In the genomic region with DNA sequence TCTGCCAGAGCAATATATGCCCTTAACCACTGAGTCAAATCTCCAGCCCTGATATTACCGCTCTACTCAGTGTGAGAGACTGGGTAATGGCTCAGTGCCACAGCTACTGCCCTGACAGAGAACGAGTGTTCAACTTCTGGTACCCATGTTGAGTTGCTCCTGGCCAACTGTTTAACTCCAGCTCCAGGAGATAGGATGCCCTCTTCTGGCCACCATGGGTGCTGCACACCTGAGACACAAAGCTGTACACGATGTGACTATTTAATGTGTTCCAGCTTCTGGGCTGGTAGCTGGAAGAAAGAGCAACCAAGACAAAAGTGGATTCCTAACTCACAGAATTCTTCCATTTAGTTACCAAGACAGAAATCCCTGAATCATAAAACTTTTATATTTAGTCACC, we compare ENCODE assay signal across 9 mouse cellular contexts. TPM values are rescaled to one million over a fixed set of nuclear protein-coding genes. Genes with fewer than 3 reads are reported as not detected.
DNase-seq lines count a peak whose midpoint lies in the region; ATAC-seq and TF ChIP-seq lines count a peak whose summit lies in the region.
"Had no signal": no experiment of that assay in that cellular context is flagged by ENCODE, and none has a peak within 500 bp of the region (broad histone marks: within the 10 kb centered on the region; RNA-seq: fewer than 3 reads in every experiment).

No protein-coding gene starts in this region.

- no peak overlapping the region for H3K4me2 ChIP-seq in heart, postnatal 0 days (ENCODE audit: low read depth, low read length)
- no peak overlapping the region for H3K4me2 ChIP-seq in heart, embryonic 11.5 days
- H3K4me2 ChIP-seq in forebrain, embryonic 13.5 days, result no peak overlapping the region

- H3K27ac ChIP-seq in heart, postnatal 0 days (ENCODE audit: low read depth), result no peak overlapping the region
- no peak overlapping the region for H3K27ac ChIP-seq in heart, embryonic 11.5 days (ENCODE audit: low read depth, low read length)
- no peak overlapping the region for H3K27ac ChIP-seq in cortical plate, adult 2 months (ENCODE audit: insufficient read depth, low read length)
- H3K27ac ChIP-seq in forebrain, embryonic 13.5 days, result no peak overlapping the region

- ATAC-seq in heart, postnatal 0 days (ENCODE audit: insufficient read depth, low read depth), result no peak
- ATAC-seq in heart, embryonic 11.5 days (replicated peaks; ENCODE audit: insufficient number of reproducible peaks, low FRiP score, low TSS enrichment), result no peak
- ATAC-seq in CD4-positive, CD25-positive, alpha-beta regulatory T cell, adult 4 months, result peak; percentile 20
- ATAC-seq in forebrain, embryonic 13.5 days, result no peak

- TF ChIP-seq EP300 in heart, postnatal 0 days (IDR thresholded peaks at IDR 0.05; ENCODE audit: low read depth), result no peak

- peaks cover 3% of the 10 kb centered on the region; the same call in 1 of the 2 replicates for H3K4me1 ChIP-seq in heart, postnatal 0 days (ENCODE audit: control insufficient read depth, insufficient read depth)
- H3K4me1 ChIP-seq in heart, embryonic 11.5 days (ENCODE audit: control insufficient read depth, insufficient read depth, low read length), result 0 out of 2 replicates have a peak, but pooled peaks cover 2% of the 10 kb centered on the region
- H3K4me1 ChIP-seq in cortical plate, adult 2 months (ENCODE audit: control insufficient read depth, insufficient read depth, low read length), result no peaks in the 10 kb centered on the region; the same call in 1 of the 2 replicates
- peaks cover 11% of the 10 kb centered on the region for H3K4me1 ChIP-seq in forebrain, embryonic 13.5 days

- no peak for DNase-seq in heart, postnatal 0 days (ENCODE audit: low spot score)
- peak; percentile 80 for DNase-seq in naive thymus-derived CD4-positive, alpha-beta T cell, adult 2 months (ENCODE audit: low read depth)
- DNase-seq in heart, adult 8-10 months (ENCODE audit: low spot score), result no peak
- DNase-seq in right cerebral cortex, postnatal 10 days (ENCODE audit: low spot score in 2 of 2), result no peak

- no peak overlapping the region for H3K9ac ChIP-seq in heart, postnatal 0 days (replicated peaks; ENCODE audit: low read depth, low read length)
- H3K9ac ChIP-seq in heart, embryonic 11.5 days (ENCODE audit: low read depth, low read length), result no peak overlapping the region
- no peak overlapping the region for H3K9ac ChIP-seq in forebrain, embryonic 13.5 days

- no peaks in the 10 kb centered on the region for H3K9me3 ChIP-seq in heart, postnatal 0 days (replicated peaks; ENCODE audit: control insufficient read depth, low read length)
- no peaks in the 10 kb centered on the region for H3K9me3 ChIP-seq in heart, embryonic 11.5 days (replicated peaks; ENCODE audit: control insufficient read depth, low read length)
- no peaks in the 10 kb centered on the region for H3K9me3 ChIP-seq in forebrain, embryonic 13.5 days (replicated peaks)

- TF ChIP-seq POLR2A in cortical plate, adult 2 months (IDR thresholded peaks at IDR 0.05; ENCODE audit: extremely low read depth, insufficient read depth, low read length), result no peak

- peak; percentile 9; the same call in 1 of the 2 replicates for TF ChIP-seq CTCF in heart, postnatal 0 days (IDR thresholded peaks at IDR 0.05; ENCODE audit: low read depth)
- 0 out of 2 replicates have a peak, but pooled peaks have one; percentile 21 for TF ChIP-seq CTCF in cortical plate, adult 2 months (IDR thresholded peaks at IDR 0.05; ENCODE audit: extremely low read depth, insufficient read depth, low read length)

- 88% methylated on average over 3 of the region's 3 CpGs for WGBS in heart, postnatal 0 days
- 90% methylated on average over 3 of the region's 3 CpGs for WGBS in heart, embryonic 11.5 days (ENCODE audit: insufficient replicate concordance)
- 89% methylated on average over 3 of the region's 3 CpGs for WGBS in forebrain, embryonic 13.5 days

- no peaks in the 10 kb centered on the region for H3K27me3 ChIP-seq in heart, postnatal 0 days (ENCODE audit: control insufficient read depth, insufficient read depth, low read length)
- H3K27me3 ChIP-seq in heart, embryonic 11.5 days (ENCODE audit: control insufficient read depth, insufficient read depth, low read length), result no peaks in the 10 kb centered on the region
- H3K27me3 ChIP-seq in forebrain, embryonic 13.5 days, result no peaks in the 10 kb centered on the region

- H3K36me3 ChIP-seq in heart, postnatal 0 days (replicated peaks; ENCODE audit: control insufficient read depth, insufficient read depth, low read length), result peaks cover 3% of the 10 kb centered on the region
- H3K36me3 ChIP-seq in heart, embryonic 11.5 days (ENCODE audit: control insufficient read depth, insufficient read depth, low read length), result peaks cover 2% of the 10 kb centered on the region; the same call in 1 of the 2 replicates
- peaks cover 11% of the 10 kb centered on the region for H3K36me3 ChIP-seq in forebrain, embryonic 13.5 days (ENCODE audit: poor library complexity, severe bottlenecking)

- no peak overlapping the region for H3K4me3 ChIP-seq in heart, postnatal 0 days (ENCODE audit: low read depth, low read length)
- no peak overlapping the region for H3K4me3 ChIP-seq in heart, embryonic 11.5 days (ENCODE audit: low read depth, low read length)
- no peak overlapping the region for H3K4me3 ChIP-seq in cortical plate, adult 2 months (ENCODE audit: insufficient read depth, low read length)
- no peak overlapping the region for H3K4me3 ChIP-seq in forebrain, embryonic 13.5 days

RNA-seq across cellular contexts. Expression of gene Cklf, which starts 2.4 kb away (rescaled TPM):
- 1.7 and 11.5 TPM in 2 replicates for total RNA-seq in heart, postnatal 0 days (2014; rRNA removed; ENCODE audit: low replicate concordance)
- 13.3 and 15.0 TPM in 2 replicates for polyA plus RNA-seq in heart, postnatal 0 days (2015; fragmentation: Nextera tagmentation; extraction: Ambion mirVana)
- polyA plus RNA-seq in heart, embryonic 11.5 days (2014; fragmentation: Nextera tagmentation; extraction: Ambion mirVana), result 27.0 and 30.0 TPM in 2 replicates
- polyA plus RNA-seq in CD4-positive, CD25-positive, alpha-beta regulatory T cell, adult 4 months (2017; shearing (Covaris generic)), result 10 to 100 TPM; 99.5 TPM
- 11.4 and 12.4 TPM in 2 replicates for polyA plus RNA-seq in cortical plate, adult 2 months (2012; rRNA removed)
- 1 to 10 TPM; 3.1 to 4.6 (median 4.2) TPM for total RNA-seq in heart, adult 8-10 months (2022)
- 41.3 and 44.1 TPM in 2 replicates for polyA plus RNA-seq in forebrain, embryonic 13.5 days (2015; fragmentation: Nextera tagmentation; extraction: Ambion mirVana)

RNA-seq across cellular contexts. Expression of gene Tk2, which starts 4.7 kb away (rescaled TPM):
- total RNA-seq in heart, postnatal 0 days (2014; rRNA removed; ENCODE audit: low replicate concordance), result 6.3 and 10.7 TPM in 2 replicates
- 7.7 and 9.9 TPM in 2 replicates for polyA plus RNA-seq in heart, postnatal 0 days (2015; fragmentation: Nextera tagmentation; extraction: Ambion mirVana)
- polyA plus RNA-seq in heart, embryonic 11.5 days (2014; fragmentation: Nextera tagmentation; extraction: Ambion mirVana), result 11.9 and 14.1 TPM in 2 replicates
- polyA plus RNA-seq in CD4-positive, CD25-positive, alpha-beta regulatory T cell, adult 4 months (2017; shearing (Covaris generic)), result 10 to 100 TPM; 41.8 to 62.5 TPM
- 46.7 and 48.6 TPM in 2 replicates for polyA plus RNA-seq in cortical plate, adult 2 months (2012; rRNA removed)
- total RNA-seq in heart, adult 8-10 months (2022), result 10 to 100 TPM in 1 of 4 experiments, 1 to 10 TPM in 3; 6.5 to 10.4 (median 9.3) TPM
- 39.1 and 41.1 TPM in 2 replicates for polyA plus RNA-seq in forebrain, embryonic 13.5 days (2015; fragmentation: Nextera tagmentation; extraction: Ambion mirVana)

RNA-seq across cellular contexts. Expression of gene Cmtm2a, which starts 40.0 kb away (rescaled TPM):
- not detected in 2 replicates for total RNA-seq in heart, postnatal 0 days (2014; rRNA removed; ENCODE audit: low replicate concordance)
- not detected in 2 replicates for polyA plus RNA-seq in heart, postnatal 0 days (2015; fragmentation: Nextera tagmentation; extraction: Ambion mirVana)
- polyA plus RNA-seq in heart, embryonic 11.5 days (2014; fragmentation: Nextera tagmentation; extraction: Ambion mirVana), result not detected in 2 replicates
- under 1 TPM in 1 of 2 experiments, not detected in 1; 0.54 TPM for polyA plus RNA-seq in CD4-positive, CD25-positive, alpha-beta regulatory T cell, adult 4 months (2017; shearing (Covaris generic))
- polyA plus RNA-seq in cortical plate, adult 2 months (2012; rRNA removed), result not detected in 2 replicates
- total RNA-seq in heart, adult 8-10 months (2022), result not detected
- not detected in 2 replicates for polyA plus RNA-seq in forebrain, embryonic 13.5 days (2015; fragmentation: Nextera tagmentation; extraction: Ambion mirVana)
- total RNA-seq: hematopoietic stem cell, adult 5-6 weeks had no signal

RNA-seq across cellular contexts. Expression of gene Gm45711, which starts 56.9 kb away (rescaled TPM):
- not detected in 2 replicates for total RNA-seq in heart, postnatal 0 days (2014; rRNA removed; ENCODE audit: low replicate concordance)
- not detected in 2 replicates for polyA plus RNA-seq in heart, postnatal 0 days (2015; fragmentation: Nextera tagmentation; extraction: Ambion mirVana)
- polyA plus RNA-seq in heart, embryonic 11.5 days (2014; fragmentation: Nextera tagmentation; extraction: Ambion mirVana), result not detected in 2 replicates
- polyA plus RNA-seq in CD4-positive, CD25-positive, alpha-beta regulatory T cell, adult 4 months (2017; shearing (Covaris generic)), result not detected
- not detected in 2 replicates for polyA plus RNA-seq in cortical plate, adult 2 months (2012; rRNA removed)
- total RNA-seq in heart, adult 8-10 months (2022), result not detected
- not detected in 2 replicates for polyA plus RNA-seq in forebrain, embryonic 13.5 days (2015; fragmentation: Nextera tagmentation; extraction: Ambion mirVana)
- total RNA-seq: hematopoietic stem cell, adult 5-6 weeks had no signal

RNA-seq across cellular contexts. Expression of gene Cmtm1, which starts 56.9 kb away (rescaled TPM):
- total RNA-seq in heart, postnatal 0 days (2014; rRNA removed; ENCODE audit: low replicate concordance), result not detected in 2 replicates
- polyA plus RNA-seq in heart, postnatal 0 days (2015; fragmentation: Nextera tagmentation; extraction: Ambion mirVana), result not detected in 2 replicates
- polyA plus RNA-seq in heart, embryonic 11.5 days (2014; fragmentation: Nextera tagmentation; extraction: Ambion mirVana), result not detected in 2 replicates
- polyA plus RNA-seq in CD4-positive, CD25-positive, alpha-beta regulatory T cell, adult 4 months (2017; shearing (Covaris generic)), result not detected
- polyA plus RNA-seq in cortical plate, adult 2 months (2012; rRNA removed), result not detected in 2 replicates
- total RNA-seq in heart, adult 8-10 months (2022), result under 1 TPM in 1 of 4 experiments, not detected in 3; 0.28 TPM
- not detected in 2 replicates for polyA plus RNA-seq in forebrain, embryonic 13.5 days (2015; fragmentation: Nextera tagmentation; extraction: Ambion mirVana)
- total RNA-seq: hematopoietic stem cell, adult 5-6 weeks had no signal
